Mouse (Mus musculus): ENCODE measurements around the gene Macrod2.

DNA sequence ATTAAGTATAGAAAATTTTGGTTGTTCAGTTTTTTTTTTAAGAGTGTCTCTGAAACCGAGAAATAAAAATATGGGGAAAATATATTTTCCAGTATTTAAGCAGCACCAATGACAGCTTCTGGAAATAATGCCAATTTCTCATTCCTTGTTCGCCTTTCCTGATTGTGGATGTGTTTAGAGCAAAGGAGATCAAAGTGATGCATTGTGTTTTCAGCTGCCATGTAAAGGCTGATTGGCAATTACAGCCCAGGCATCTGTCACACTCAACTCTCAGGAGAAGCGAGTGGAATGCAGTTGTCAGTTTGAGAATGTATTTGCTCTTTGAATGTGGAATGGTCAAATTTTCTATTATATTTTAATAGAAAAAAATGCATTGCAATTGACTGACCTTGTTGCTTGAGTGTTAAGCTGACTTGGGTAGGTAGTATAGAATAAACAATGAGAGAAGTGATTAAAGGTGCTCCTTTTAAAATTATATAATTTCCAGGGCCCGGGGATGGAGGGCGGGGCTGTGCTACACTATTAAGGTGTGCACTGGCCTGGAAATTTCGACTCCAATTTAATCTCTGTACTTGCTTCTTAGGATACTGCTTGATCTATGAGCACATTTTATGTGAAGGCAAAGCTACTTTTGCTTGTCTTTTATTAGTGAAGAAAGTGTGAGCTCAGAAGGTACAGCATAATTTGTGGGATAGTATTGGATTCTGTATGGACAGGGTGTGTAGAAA is 629.4 kb downstream of the Macrod2 start:
- TF ChIP-seq EP300 (optimal IDR thresholded peaks at IDR 0.05) (no peak), CTCF (IDR thresholded peaks at IDR 0.05; ENCODE audit: low read depth) (no peak)

Measured in stomach, postnatal 0 days (tissue).